Mouse (Mus musculus) intestine, embryonic 16.5 days (tissue): ENCODE data around the gene Fuz. TPM values are rescaled to one million over a fixed set of nuclear protein-coding genes. Genes with fewer than 3 reads are reported as not detected.

Source experiments
- ATAC-seq: fragments of 200-750 bp; cut with Nextera tagmentation; 2 replicates; pipeline ENCODE4 v1.8.0; 2017; ENCODE audit warnings: moderate TSS enrichment, moderate library complexity
- H3K27ac ChIP-seq: fragments of 300-500 bp; sonication (generic); 2 replicates; pipeline ENCODE4 v1.5.1; 2014; ENCODE audit warnings: mild to moderate bottlenecking, low read length
- H3K27me3 ChIP-seq: fragments of 300-500 bp; sonication (generic); replicated peaks from 2 replicates; pipeline ENCODE4 v1.6.1; 2014; ENCODE audit warnings: low read length, control low read depth, mixed read lengths; ENCODE audit not compliant: control insufficient read depth, insufficient read depth
- H3K36me3 ChIP-seq: fragments of 300-500 bp; sonication (generic); 2 replicates; pipeline ENCODE4 v1.6.1; 2014; ENCODE audit warnings: low read length, control low read depth; ENCODE audit not compliant: control insufficient read depth, insufficient read depth
- H3K4me1 ChIP-seq: fragments of 300-500 bp; sonication (generic); 2 replicates; pipeline ENCODE4 v1.6.1; 2014; ENCODE audit warnings: low read length, control low read depth, mixed read lengths; ENCODE audit not compliant: control insufficient read depth, insufficient read depth
- H3K4me2 ChIP-seq: fragments of 300-500 bp; sonication (generic); 2 replicates; pipeline ENCODE4 v1.6.1; 2014; ENCODE audit warnings: low read depth, low read length, control low read depth
- H3K4me3 ChIP-seq: fragments of 300-500 bp; sonication (generic); 2 replicates; pipeline ENCODE4 v1.5.1; 2014; ENCODE audit warnings: mild to moderate bottlenecking, low read length
- H3K9ac ChIP-seq: fragments of 300-500 bp; sonication (generic); 2 replicates; pipeline ENCODE4 v1.6.1; 2014; ENCODE audit warnings: low read depth, low read length
- H3K9me3 ChIP-seq: fragments of 300-500 bp; sonication (generic); 2 replicates; pipeline ENCODE4 v1.6.1; 2016; ENCODE audit warnings: low read length, control low read depth; ENCODE audit not compliant: control insufficient read depth
- WGBS: fragments of 180-500 bp; shearing (Covaris S2); extraction: QIAGEN DNeasy Blood & Tissue Kit; methylation state at CpG from one replicate; pipeline ENCODE4 v1.1.7; 2014; 5-methylcytosine and 5-hydroxymethylcytosine counted together
- microRNA counts: library from miRNA; unstranded; fragments of <30 nt; microRNA quantifications from one replicate; lab custom pipeline; 2016
- microRNA-seq: library from miRNA; unstranded; fragments of <30 nt; microRNA quantifications from one replicate; pipeline ENCODE4, GENCODE M21; 2016
- polyA plus RNA-seq: library from polyadenylated mRNA; unstranded; fragments of >200 nt; fragmentation: Nextera tagmentation; extraction: Ambion mirVana; gene quantifications from 2 replicates; pipeline ENCODE4 v1.2.1, GENCODE M21; 2015

Fuz gene
- polyA plus RNA-seq, 1 experiment from 2014 or later: 18.2 TPM

DNA sequence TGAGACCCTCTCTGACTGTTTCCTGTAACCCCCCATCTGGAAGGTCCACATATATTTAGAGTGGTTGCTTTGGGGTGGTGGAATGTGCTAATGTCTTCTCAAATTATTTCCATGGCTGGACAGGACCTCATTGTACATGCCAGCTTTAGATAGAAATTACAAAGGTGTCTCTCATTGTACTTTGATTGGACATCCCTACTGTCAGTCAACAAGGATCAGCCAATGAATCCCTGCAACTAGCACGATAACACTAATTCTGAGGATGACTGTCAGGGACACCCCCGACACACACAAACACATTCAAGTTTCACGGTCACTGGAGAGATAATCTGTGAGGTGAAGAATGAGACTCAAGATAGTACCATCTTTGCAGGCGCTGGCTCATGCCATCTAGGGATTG, 42.8 kb downstream of the Fuz start:
- WGBS: 92% methylated on average over 4 of the region's 4 CpGs
- no peak overlapping the region for H3K4me2 ChIP-seq

GRCm38 (mm10) chr7:44942904-44943303, 47.0 kb downstream of the Fuz start, which contains the start of gene Tsks:
TSS of gene Tsks (plus strand) at chr7:44943204.
- Histone ChIP-seq H3K9ac (no peak within 1 kb of the TSS), H3K27me3 (no peaks in the 10 kb centered on the region), H3K36me3 (no peaks in the 10 kb centered on the region), H3K4me2 (no peak within 1 kb of the TSS), H3K9me3 (no peaks in the 10 kb centered on the region), H3K27ac (no peak within 1 kb of the TSS), H3K4me1 (no peaks in the 10 kb centered on the region), H3K4me3 (no peak within 1 kb of the TSS)
- ATAC-seq: no peak
- 76% methylated on average over 7 of the region's 7 CpGs for WGBS

More for the DNA sequence above, 42.8 kb downstream of the Fuz start:
- no peak overlapping the region for H3K27ac ChIP-seq
- H3K4me3 ChIP-seq: no peak overlapping the region
- no peaks in the 10 kb centered on the region for H3K36me3 ChIP-seq
- no peak overlapping the region for H3K9ac ChIP-seq
- ATAC-seq: no peak
- H3K4me1 ChIP-seq: no peaks in the 10 kb centered on the region
- H3K27me3 ChIP-seq: no peaks in the 10 kb centered on the region
- H3K9me3 ChIP-seq: no peaks in the 10 kb centered on the region

DNA sequence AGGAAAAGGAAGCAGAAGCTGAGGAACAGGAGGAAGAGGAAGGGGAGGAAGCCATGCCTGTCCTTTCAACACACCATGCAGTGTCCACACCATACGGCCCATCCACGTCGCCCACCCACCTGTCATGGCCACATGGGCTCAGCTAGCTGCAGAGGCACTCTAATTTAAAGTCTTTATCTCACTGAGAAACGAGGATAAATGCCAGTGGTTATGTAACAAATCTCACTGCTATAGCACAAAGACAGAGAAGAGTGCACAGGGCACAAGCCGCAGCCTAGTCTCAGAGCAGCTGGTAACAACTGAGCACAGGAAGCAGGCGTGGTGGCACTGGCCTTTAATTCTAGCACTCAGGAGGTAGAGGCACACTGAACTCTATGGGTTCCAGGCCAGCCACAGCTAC, 54.0 kb downstream of the Fuz start:
- ATAC-seq: no peak
- Histone ChIP-seq H3K36me3 (no peaks in the 10 kb centered on the region), H3K4me2 (no peak overlapping the region), H3K4me1 (peaks cover 5% of the 10 kb centered on the region), H3K9me3 (no peaks in the 10 kb centered on the region), H3K27ac (no peak overlapping the region), H3K9ac (no peak overlapping the region), H3K27me3 (peaks cover 19% of the 10 kb centered on the region), H3K4me3 (no peak overlapping the region)
- WGBS: 78% methylated on average over 6 of the region's 6 CpGs

GRCm38 (mm10) chr7:44951960-44952359, 56.1 kb downstream of the Fuz start:
- Histone ChIP-seq H3K27me3 (peaks cover 19% of the 10 kb centered on the region), H3K36me3 (no peaks in the 10 kb centered on the region), H3K4me2 (peak overlapping the region; percentile 82), H3K9ac (peak overlapping the region; percentile 68), H3K4me3 (peak overlapping the region; percentile 56), H3K27ac (no peak overlapping the region), H3K9me3 (no peaks in the 10 kb centered on the region), H3K4me1 (peaks cover 5% of the 10 kb centered on the region)
- under 1% methylated on average over 10 of the region's 10 CpGs for WGBS
- ATAC-seq: peak; percentile 89

MicroRNA genes within 50 kb of the gene (microRNA counts, 519-probe panel; counts per million panel counts)
- microRNA mmu-miR-707 (lab: Ali Mortazavi, UCI): 35.7 counts per million

Small RNA genes lying within 50 kb of the gene (microRNA-seq; reads per million reads assigned to microRNA genes)
- gene Mir707: not detected

Other genes starting within 250 kb of the Fuz start
- 70.3 and 81.3 TPM in 2 replicates for gene Myh14, start 225.2 kb upstream of the Fuz start, polyA plus RNA-seq
- not detected in 2 replicates for gene Izumo2, start 187.3 kb upstream of the Fuz start, polyA plus RNA-seq
- gene Vrk3, start 147.7 kb upstream of the Fuz start, polyA plus RNA-seq: 47.3 and 48.5 TPM in 2 replicates
- gene Zfp473, start 145.0 kb upstream of the Fuz start, polyA plus RNA-seq: 1.8 and 2.0 TPM in 2 replicates
- gene Nup62, start 80.0 kb upstream of the Fuz start, polyA plus RNA-seq: 78.7 and 87.8 TPM in 2 replicates
- 1.5 and 1.8 TPM in 2 replicates for gene Il4i1, start 79.7 kb upstream of the Fuz start, polyA plus RNA-seq
- 4.9 and 5.5 TPM in 2 replicates for gene Atf5, start 79.4 kb upstream of the Fuz start, polyA plus RNA-seq
- 105 and 107 TPM in 2 replicates for gene Akt1s1, start 47.1 kb upstream of the Fuz start, polyA plus RNA-seq
- gene Tbc1d17, start 47.0 kb upstream of the Fuz start, polyA plus RNA-seq: 73.6 and 77.9 TPM in 2 replicates
- gene Pnkp, start 38.9 kb upstream of the Fuz start, polyA plus RNA-seq: 26.6 and 30.6 TPM in 2 replicates
- 71.8 and 159 TPM in 2 replicates for gene Ptov1, start 26.3 kb upstream of the Fuz start, polyA plus RNA-seq
- gene Med25, start 3.4 kb upstream of the Fuz start, polyA plus RNA-seq: 86.6 and 98.5 TPM in 2 replicates
- 56.8 and 61.2 TPM in 2 replicates for gene Ap2a1, start 33.4 kb downstream of the Fuz start, polyA plus RNA-seq
- gene Tsks, start 47.1 kb downstream of the Fuz start, polyA plus RNA-seq: 0.28 TPM in 1 of 2 replicates, not detected in the other
- 14.0 and 14.2 TPM in 2 replicates for gene Cpt1c, start 78.8 kb downstream of the Fuz start, polyA plus RNA-seq
- 363 and 439 TPM in 2 replicates for gene Prmt1, start 90.5 kb downstream of the Fuz start, polyA plus RNA-seq
- 96.1 and 115 TPM in 2 replicates for gene Irf3, start 101.6 kb downstream of the Fuz start, polyA plus RNA-seq
- gene Bcl2l12, start 102.6 kb downstream of the Fuz start, polyA plus RNA-seq: 33.0 and 36.9 TPM in 2 replicates
- 20.1 and 23.2 TPM in 2 replicates for gene Scaf1, start 120.3 kb downstream of the Fuz start, polyA plus RNA-seq
- gene Rras, start 121.9 kb downstream of the Fuz start, polyA plus RNA-seq: 61.4 and 62.6 TPM in 2 replicates
- 6.3 and 6.4 TPM in 2 replicates for gene Prr12, start 156.8 kb downstream of the Fuz start, polyA plus RNA-seq
- gene Nosip, start 166.3 kb downstream of the Fuz start, polyA plus RNA-seq: 54.0 and 56.0 TPM in 2 replicates
- gene Prrg2, start 166.6 kb downstream of the Fuz start, polyA plus RNA-seq: 38.3 and 40.4 TPM in 2 replicates
- gene Rcn3, start 196.1 kb downstream of the Fuz start, polyA plus RNA-seq: 237 and 260 TPM in 2 replicates
- 334 and 458 TPM in 2 replicates for gene Fcgrt, start 207.8 kb downstream of the Fuz start, polyA plus RNA-seq
- gene Rps11, start 228.4 kb downstream of the Fuz start, polyA plus RNA-seq: 1,613 and 1,701 TPM in 2 replicates
- gene Rpl13a, start 232.7 kb downstream of the Fuz start, polyA plus RNA-seq: 1,233 and 1,311 TPM in 2 replicates
- 0.20 TPM in 1 of 2 replicates, not detected in the other for gene Gm45713, start 240.2 kb downstream of the Fuz start, polyA plus RNA-seq
- 2.2 and 2.5 TPM in 2 replicates for gene Flt3l, start 240.4 kb downstream of the Fuz start, polyA plus RNA-seq